Mouse (Mus musculus): Measurements from ENCODE around the gene Ly6g6e.

DNA sequence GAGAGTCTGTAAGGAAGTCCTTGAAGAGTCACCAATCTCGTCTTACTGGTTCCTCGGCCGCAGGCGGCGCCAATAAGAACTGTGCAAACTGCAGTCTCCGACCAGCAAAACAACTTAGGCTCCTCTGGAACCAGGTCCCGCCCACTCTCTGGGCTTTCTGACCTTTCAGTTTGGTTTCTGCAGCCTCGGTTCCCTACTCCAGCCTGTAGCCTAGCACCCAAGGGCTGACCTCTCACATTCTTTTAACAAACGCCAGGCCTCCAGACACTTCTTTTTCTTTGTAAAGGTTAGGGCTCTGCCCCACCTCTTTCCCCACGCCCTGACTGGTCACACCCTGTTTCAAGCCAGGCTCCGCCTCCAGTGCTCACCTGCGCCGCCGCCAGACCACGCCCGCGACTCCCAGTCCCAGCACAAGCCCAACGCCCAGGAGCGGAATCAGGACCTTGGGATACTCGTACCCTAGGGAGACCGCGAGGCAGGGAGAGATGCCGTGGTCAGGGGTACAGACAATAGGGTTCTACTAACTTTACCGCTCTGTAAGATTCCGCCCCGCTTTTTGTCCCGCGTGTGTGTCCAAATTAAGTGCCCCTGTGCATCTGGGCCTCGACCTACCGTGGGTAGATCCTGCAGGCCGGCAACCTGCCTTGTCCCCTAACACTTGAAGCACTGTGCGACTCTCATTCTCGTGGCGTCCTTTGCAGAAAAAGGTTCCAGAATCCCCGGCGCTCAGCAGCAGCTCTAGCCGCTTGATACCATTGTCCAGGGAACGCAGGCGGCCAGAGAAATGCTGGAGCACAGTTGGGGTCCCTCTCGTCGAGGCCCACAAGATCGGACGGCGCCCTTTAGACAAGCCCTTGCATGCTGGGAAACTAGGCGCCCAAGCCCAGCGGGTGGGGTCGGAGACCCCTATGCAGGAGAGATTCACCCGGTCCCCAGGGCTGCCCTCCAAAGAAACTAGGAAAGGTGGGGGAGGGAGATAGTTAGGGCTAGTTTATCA is 11.5 kb upstream of the Ly6g6e start, which contains the start of gene Ly6g6c:
- TF ChIP-seq EP300 (IDR thresholded peaks at IDR 0.05; ENCODE audit: low read depth) (no peak), CTCF (IDR thresholded peaks at IDR 0.05; ENCODE audit: low read depth) (no peak)

Data from liver, embryonic 14.5 days (tissue).